Mouse (Mus musculus) G1E (cell line): ENCODE results near the gene Aars.
A peak's percentile ranks its signal among the peaks of the same experiment; 100 is the strongest.

Source experiments
- CTCF ChIP-seq: IDR thresholded peaks from 2 replicates; pipeline ENCODE4 v1.5.1; 2012; ENCODE audit warnings: low read depth, low read length, inconsistent platforms, mixed read lengths
- GATA1 ChIP-seq: IDR thresholded peaks from 2 replicates; pipeline ENCODE4 v1.6.1; 2012; ENCODE audit warnings: borderline replicate concordance, low read length, inconsistent platforms, mixed read lengths
- GATA2 ChIP-seq: IDR thresholded peaks from 2 replicates; pipeline ENCODE4 v1.6.1; 2012; ENCODE audit warnings: low read depth, low read length, inconsistent platforms, borderline replicate concordance
- POLR2AphosphoS5 ChIP-seq: IDR thresholded peaks from 2 replicates; pipeline ENCODE4 v1.6.1; 2012; ENCODE audit warnings: low read depth, low read length, inconsistent platforms; ENCODE audit not compliant: insufficient replicate concordance

DNA sequence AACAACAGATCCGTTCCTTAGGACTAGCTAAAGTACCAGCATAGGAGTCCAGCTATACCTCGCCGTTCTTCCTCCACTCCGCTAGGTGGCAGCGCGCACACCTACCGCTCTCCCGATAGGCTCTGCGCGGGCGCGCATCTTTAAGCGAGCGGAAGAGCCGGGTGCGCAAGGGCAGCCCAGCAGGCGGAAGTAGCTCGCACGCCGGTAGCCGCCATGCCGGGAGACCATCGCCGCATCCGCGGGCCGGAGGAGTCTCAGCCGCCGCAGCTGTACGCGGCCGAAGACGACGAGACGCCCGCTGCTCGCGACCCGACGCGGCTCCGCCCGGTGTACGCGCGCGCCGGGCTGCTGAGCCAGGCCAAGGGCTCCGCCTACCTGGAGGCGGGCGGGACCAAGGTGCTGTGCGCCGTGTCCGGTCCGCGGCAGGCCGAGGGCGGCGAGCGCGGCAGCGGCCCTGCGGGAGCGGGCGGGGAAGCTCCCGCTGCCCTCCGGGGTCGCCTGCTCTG is 23.3 kb downstream of the Aars start, which contains the start of gene Exosc6:
- no peak for TF ChIP-seq GATA1
- peak; percentile 79 for TF ChIP-seq CTCF
- no peak for TF ChIP-seq GATA2
- no peak for TF ChIP-seq POLR2AphosphoS5
